Mouse (Mus musculus): ENCODE data around the gene Mob1a.
A peak's percentile ranks its signal among the peaks of the same experiment; 100 is the strongest.
"Not testable (repeated sequence)": the region's sequence is repeated elsewhere in the genome, so short reads cannot be mapped to it uniquely, and the experiment has no call there.

Mob1a gene

DNA sequence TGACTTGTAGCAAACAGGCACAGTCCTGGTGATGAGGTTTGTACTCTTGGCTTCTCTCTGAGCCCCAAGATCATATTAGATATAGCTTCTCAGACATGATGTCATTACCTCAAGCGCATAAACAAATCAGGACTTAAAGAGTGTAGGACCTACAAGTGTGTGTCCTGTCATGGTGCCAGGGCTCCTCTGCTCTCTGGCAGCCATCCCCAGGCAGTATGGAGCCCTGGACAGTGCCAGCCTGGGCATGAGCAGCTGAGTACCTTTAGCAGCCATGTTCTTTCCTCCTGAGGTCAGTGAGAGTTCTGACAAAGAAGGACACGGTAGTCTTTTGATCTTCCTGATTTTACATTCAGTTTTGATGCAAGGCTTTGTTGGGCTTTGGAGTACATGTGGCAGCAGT lies 17.1 kb downstream of the Mob1a start:
- DNase-seq (ENCODE audit: low spot score) = no peak

DNA sequence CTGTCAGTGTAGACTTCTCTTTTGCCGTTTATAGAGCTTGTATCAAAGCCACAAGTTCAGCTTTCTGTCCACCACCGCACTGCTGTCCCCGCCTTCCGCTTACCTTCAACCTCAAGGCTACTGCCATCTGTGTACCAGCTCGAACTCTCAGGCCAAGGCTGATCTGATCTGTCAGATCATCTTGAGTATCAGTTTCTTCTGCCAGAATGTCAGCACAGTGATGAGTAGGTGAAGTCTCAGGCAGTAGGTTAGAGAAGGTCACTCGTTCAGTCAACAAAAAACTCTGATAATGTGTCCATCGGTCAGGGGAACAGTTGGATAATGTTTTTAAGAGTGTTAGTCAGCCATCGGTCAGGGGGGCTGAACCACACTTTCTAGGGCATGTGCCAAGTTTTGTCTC lies 19.5 kb downstream of the Mob1a start:
- not testable (repeated sequence) for DNase-seq (ENCODE audit: low spot score)

- DNase-seq (ENCODE audit: low spot score) = no peak
These were observed 22.1 kb downstream of the Mob1a start for GRCm38 (mm10) chr6:83347916-83348315.

GRCm38 (mm10) chr6:83348873-83349272 lies 23.1 kb downstream of the Mob1a start, which contains the start of gene Bola3:
TSS of gene Bola3 (plus strand) at chr6:83349147.
- DNase-seq (ENCODE audit: low spot score) = no peak

DNA sequence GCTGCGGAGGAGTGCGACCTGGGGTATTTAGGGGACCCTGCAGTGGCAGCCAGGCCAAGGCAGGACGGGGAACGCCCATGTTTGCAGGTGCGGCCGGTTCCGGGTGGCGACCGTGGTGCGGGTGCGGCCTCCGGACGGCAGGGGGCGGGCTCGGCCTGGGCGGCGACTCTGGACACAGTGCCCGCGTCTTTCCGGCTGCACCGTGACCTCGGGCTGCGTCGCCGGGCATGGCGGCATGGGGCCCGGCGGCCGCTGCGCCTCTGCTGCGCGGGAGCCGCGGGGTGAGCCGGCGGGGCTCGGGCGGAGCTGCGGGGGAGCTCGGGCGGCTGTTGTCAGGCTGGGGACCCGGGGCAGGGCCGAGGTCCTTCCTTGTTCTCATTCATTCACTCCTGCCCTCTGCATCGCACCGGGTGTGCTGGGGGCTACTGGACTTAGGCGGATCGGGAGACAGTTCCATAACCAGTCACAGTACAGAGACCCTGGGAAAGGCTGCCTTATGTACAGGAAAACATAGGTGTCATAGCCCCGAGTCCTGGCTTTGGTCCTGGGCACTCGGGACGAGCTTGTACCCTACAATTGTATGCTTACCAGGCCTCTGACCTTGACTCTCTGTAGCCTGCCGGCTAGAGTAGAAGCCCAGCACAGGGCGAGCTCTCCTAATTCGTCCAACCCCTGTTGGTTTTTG lies 23.6 kb downstream of the Mob1a start:
- DNase-seq (ENCODE audit: low spot score) = peak; percentile 83

GRCm38 (mm10) chr6:83350172-83350571 lies 24.4 kb downstream of the Mob1a start:
- DNase-seq (ENCODE audit: low spot score) = peak; percentile 27

GRCm38 (mm10) chr6:83350851-83351405 lies 25.1 kb downstream of the Mob1a start:
- DNase-seq (ENCODE audit: low spot score) = peak; percentile 33

GRCm38 (mm10) chr6:83351490-83352160 lies 25.8 kb downstream of the Mob1a start:
- peak; percentile 96 for DNase-seq (ENCODE audit: low spot score)

DNA sequence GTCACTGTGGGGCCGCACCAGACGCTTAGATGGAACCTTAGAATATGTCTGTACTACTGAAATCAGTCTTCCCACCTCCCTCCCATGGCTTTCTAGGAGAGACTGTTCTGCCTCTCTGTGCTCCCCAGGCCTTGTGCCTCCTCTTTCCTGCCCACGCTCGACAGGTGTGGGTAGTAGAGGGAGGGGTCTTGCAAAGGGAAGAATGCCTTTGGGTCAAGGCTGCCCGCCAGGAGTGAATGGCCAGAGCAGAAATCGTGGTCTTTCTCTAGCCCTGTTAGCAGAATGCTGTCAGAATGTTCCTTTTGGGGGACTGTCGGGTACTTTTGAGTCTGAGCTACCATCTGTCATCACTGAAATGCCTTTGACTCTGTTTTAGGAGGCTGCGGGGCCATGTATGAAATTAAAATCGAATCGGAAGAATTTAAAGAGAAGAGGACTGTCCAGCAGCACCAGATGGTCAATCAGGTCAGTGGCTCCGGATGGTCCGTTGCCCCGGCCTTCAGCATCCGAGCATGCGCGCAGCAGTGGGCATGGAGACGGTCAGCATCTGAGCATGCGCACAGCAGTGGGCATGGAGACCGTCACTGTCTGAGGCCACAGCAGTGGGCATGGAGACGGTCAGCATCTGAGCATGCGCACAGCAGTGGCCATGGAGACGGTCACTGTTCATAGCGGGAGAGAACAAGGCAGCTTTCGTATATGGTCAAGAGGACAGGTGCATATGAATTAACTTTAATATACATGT lies 27.0 kb downstream of the Mob1a start:
- DNase-seq (ENCODE audit: low spot score) = no peak

DNA sequence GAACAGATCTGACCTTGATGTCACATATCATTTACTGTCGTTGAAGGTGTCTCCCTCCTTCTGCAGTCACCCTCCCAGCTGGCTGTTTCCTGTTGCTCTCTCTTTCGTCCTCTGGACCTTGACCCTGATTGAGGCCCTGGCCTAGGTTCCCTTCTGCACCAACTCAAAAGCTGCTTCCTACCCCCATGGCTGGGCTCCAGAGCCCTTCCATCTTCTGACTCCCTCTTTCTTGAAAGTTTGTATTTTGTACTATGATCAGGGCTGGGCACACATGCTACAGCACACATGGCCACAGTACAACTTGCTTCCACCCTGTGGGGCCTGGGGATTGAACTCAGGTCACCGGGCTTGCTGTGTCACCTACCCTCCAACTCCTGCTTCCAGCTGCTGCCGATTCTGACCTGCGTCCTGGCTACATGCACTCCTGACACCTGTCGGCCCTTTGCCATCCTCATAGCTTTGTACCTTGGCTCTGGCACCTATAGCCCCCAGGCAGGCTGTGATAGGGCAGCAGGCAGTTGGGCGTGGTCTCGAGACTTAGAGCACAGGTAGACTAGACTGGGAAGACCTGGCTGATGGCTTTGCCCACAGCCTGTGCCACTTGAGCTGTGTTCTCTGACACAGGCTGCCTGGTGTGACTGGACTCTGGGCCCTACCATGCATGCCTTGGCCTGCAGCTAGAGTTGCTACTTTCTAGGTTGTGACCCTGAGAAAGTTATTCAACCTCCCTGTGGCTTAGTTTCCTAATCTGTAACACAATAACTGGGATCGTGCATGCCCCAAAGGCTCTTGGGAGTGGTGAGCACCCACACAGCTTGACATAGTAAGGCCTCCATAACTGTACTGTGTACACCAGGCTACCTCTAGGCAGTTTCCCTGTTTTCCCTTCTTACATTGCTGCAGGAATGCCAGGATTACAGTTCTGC lies 29.3 kb downstream of the Mob1a start:
- DNase-seq (ENCODE audit: low spot score) = no peak

GRCm38 (mm10) chr6:83356569-83357138 lies 30.8 kb downstream of the Mob1a start:
- peak; percentile 79 for DNase-seq (ENCODE audit: low spot score)

- DNase-seq (ENCODE audit: low spot score) = no peak
These were observed 31.6 kb downstream of the Mob1a start for GRCm38 (mm10) chr6:83357436-83357835.

- DNase-seq (ENCODE audit: low spot score) = no peak
These were observed 35.9 kb downstream of the Mob1a start for GRCm38 (mm10) chr6:83361523-83362248.

- DNase-seq (ENCODE audit: low spot score) = no peak
These were observed 37.3 kb downstream of the Mob1a start for GRCm38 (mm10) chr6:83363075-83363474.

GRCm38 (mm10) chr6:83370316-83370965 lies 44.6 kb downstream of the Mob1a start:
- no peak for DNase-seq (ENCODE audit: low spot score)

- no peak for DNase-seq (ENCODE audit: low spot score)
These were observed 45.5 kb downstream of the Mob1a start for GRCm38 (mm10) chr6:83371350-83371749.

DNA sequence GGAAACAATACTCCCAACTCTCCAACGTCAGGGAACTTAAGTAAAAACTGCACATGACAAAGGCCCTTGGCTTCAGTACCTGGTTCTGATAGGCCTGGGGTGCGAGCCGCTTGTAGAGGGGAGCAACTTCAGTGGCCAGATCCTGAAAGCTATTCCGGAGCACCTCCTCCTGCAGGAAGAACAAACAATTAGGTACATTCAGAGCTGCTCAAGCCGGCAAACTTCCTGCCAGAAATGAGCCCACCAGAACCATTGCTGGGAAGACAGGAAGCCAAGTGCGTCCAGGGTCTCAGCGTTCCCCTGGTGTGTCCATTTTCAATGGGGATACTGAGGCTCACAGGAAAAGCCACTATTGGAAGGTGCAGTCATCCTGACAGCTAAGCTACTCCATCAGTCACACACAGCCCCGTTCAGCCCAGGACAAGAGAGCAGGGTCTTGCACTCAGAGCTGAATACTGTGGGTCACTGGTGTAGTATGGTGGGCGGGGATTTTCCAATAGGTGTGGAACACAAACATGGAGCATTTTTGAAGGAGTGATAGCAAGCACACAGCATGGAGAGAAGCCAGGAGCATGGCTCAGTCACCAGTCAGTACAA lies 48.0 kb downstream of the Mob1a start:
- DNase-seq (ENCODE audit: low spot score) = no peak

- DNase-seq (ENCODE audit: low spot score) = peak; percentile 67
These were observed 56.0 kb downstream of the Mob1a start for GRCm38 (mm10) chr6:83381510-83382491.

All from c-Kit-positive CD71-positive TER-119-positive erythroid progenitor cells, embryonic 14.5 days (primary cell).